Mouse (Mus musculus) kidney, adult 2 months (tissue): Measurements from ENCODE around the gene Sirt1. TPM values are rescaled to one million over a fixed set of nuclear protein-coding genes. Genes with fewer than 3 reads are reported as not detected.
"Not testable (repeated sequence)": the region's sequence is repeated elsewhere in the genome, so short reads cannot be mapped to it uniquely, and the experiment has no call there.

ENCODE experiments used
- DNase-seq: peaks from one replicate; pipeline ENCODE4 v3.0.0; 2021
- H3K27ac ChIP-seq: fragments of 200-500 bp; 2 replicates; pipeline ENCODE4 v1.5.1; 2012; ENCODE audit warnings: low read depth, low read length, control low read depth, inconsistent platforms; ENCODE audit not compliant: insufficient read depth
- H3K27me3 ChIP-seq: fragments of 200-500 bp; replicated peaks from 2 replicates; pipeline ENCODE4 v1.6.1; 2012; ENCODE audit warnings: mild to moderate bottlenecking, moderate library complexity, low read length, inconsistent platforms; ENCODE audit not compliant: control insufficient read depth, insufficient read depth
- H3K36me3 ChIP-seq: fragments of 200-500 bp; 2 replicates; pipeline ENCODE4 v1.6.1; 2012; ENCODE audit warnings: mild to moderate bottlenecking, moderate library complexity, low read length, inconsistent platforms; ENCODE audit not compliant: control insufficient read depth, insufficient read depth
- H3K4me1 ChIP-seq: fragments of 200-500 bp; 2 replicates; pipeline ENCODE4 v1.6.1; 2011; ENCODE audit warnings: low read length; ENCODE audit not compliant: control insufficient read depth, insufficient read depth
- H3K4me3 ChIP-seq: fragments of 200-500 bp; 2 replicates; pipeline ENCODE4 v1.5.1; 2011; ENCODE audit warnings: mild to moderate bottlenecking, low read depth, low read length, control low read depth; ENCODE audit not compliant: insufficient read depth
- CTCF ChIP-seq: fragments of 200-500 bp; conservative IDR thresholded peaks from 2 replicates; pipeline ENCODE4 v1.5.1; 2011; ENCODE audit warnings: low read depth, mild to moderate bottlenecking, control low read depth, low read length, moderate library complexity, mixed read lengths; ENCODE audit not compliant: insufficient read depth, insufficient read length
- POLR2A ChIP-seq: fragments of 200-500 bp; IDR thresholded peaks from one replicate; pipeline ENCODE4 v1.6.1; 2011; ENCODE audit warnings: low read depth, low read length, control low read depth
- WGBS: fragments of 180-500 bp; shearing (Covaris S2); methylation state at CpG from one replicate; pipeline ENCODE4 v1.1.7; 2018; 5-methylcytosine and 5-hydroxymethylcytosine counted together
- polyA plus RNA-seq: library from polyadenylated mRNA; depleted of rRNA; stranded (reverse); fragments of >200 nt; gene quantifications from 2 replicates; pipeline ENCODE4 v1.2.3, GENCODE M21; 2012

Gene Sirt1
- polyA plus RNA-seq, 1 experiment = 4.6 TPM

GRCm38 (mm10) chr10:63423591-63424474 is 42.3 kb upstream of the Sirt1 start:
- WGBS = 85% methylated on average over 9 of the region's 9 CpGs

DNA sequence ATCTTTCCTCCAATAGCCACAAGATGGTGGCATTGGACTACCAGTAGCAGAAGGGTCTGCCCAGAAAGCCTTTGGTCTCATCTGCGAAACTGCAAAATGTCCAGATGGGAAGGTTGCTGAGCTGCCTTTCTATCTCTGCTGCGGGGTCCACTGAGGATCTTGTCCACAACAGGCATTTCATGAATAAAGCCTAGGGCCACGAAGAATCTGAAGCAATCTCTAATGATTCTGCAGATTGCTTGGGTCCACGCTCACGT is 41.2 kb upstream of the Sirt1 start:
- H3K27me3 ChIP-seq = no peaks in the 10 kb centered on the region
- TF ChIP-seq CTCF (no peak), POLR2A (no peak)
- H3K27ac ChIP-seq = no peak overlapping the region
- no peaks in the 10 kb centered on the region for H3K4me1 ChIP-seq
- H3K4me3 ChIP-seq = no peak overlapping the region
- DNase-seq = no peak
- 90% methylated on average over 5 of the region's 5 CpGs for WGBS
- no peaks in the 10 kb centered on the region for H3K36me3 ChIP-seq

More at GRCm38 (mm10) chr10:63423591-63424474, 42.3 kb upstream of the Sirt1 start:
- H3K27ac ChIP-seq = no peak overlapping the region
- no peaks in the 10 kb centered on the region for H3K4me1 ChIP-seq
- no peaks in the 10 kb centered on the region for H3K36me3 ChIP-seq
- H3K4me3 ChIP-seq = no peak overlapping the region
- no peak for DNase-seq
- H3K27me3 ChIP-seq = no peaks in the 10 kb centered on the region
- no peak for TF ChIP-seq CTCF
- TF ChIP-seq POLR2A = no peak

GRCm38 (mm10) chr10:63421739-63422735 is 40.5 kb upstream of the Sirt1 start, which contains the start of gene Gm7075:
TSS of gene Gm7075 (minus strand) at chr10:63421789.
- Histone ChIP-seq H3K4me1 (no peaks in the 10 kb centered on the region), H3K27ac (no peak within 1 kb of the TSS), H3K27me3 (no peaks in the 10 kb centered on the region), H3K36me3 (no peaks in the 10 kb centered on the region), H3K4me3 (no peak within 1 kb of the TSS)
- TF ChIP-seq POLR2A (no peak), CTCF (peak; percentile 75)
- 88% methylated on average over 18 of the region's 18 CpGs for WGBS
- DNase-seq = peak; percentile 66

- Histone ChIP-seq H3K27me3 (no peaks in the 10 kb centered on the region), H3K27ac (no peak overlapping the region), H3K4me3 (no peak overlapping the region), H3K36me3 (no peaks in the 10 kb centered on the region), H3K4me1 (no peaks in the 10 kb centered on the region)
- TF ChIP-seq CTCF (no peak), POLR2A (no peak)
- no peak for DNase-seq
- 34% methylated on average over 5 of the region's 5 CpGs for WGBS
Measured at GRCm38 (mm10) chr10:63417061-63417460, 35.6 kb upstream of the Sirt1 start.

- H3K27ac ChIP-seq = no peak overlapping the region
- TF ChIP-seq POLR2A (no peak), CTCF (no peak)
- no peak for DNase-seq
- no peak overlapping the region for H3K4me3 ChIP-seq
- WGBS = 62% methylated on average over 7 of the region's 7 CpGs
- H3K36me3 ChIP-seq = no peaks in the 10 kb centered on the region
- no peaks in the 10 kb centered on the region for H3K4me1 ChIP-seq
- no peaks in the 10 kb centered on the region for H3K27me3 ChIP-seq
Measured at GRCm38 (mm10) chr10:63415850-63416249, 34.3 kb upstream of the Sirt1 start.

- no peak for TF ChIP-seq POLR2A
- no peaks in the 10 kb centered on the region for H3K27me3 ChIP-seq
- DNase-seq = no peak
- H3K4me1 ChIP-seq = no peaks in the 10 kb centered on the region
- no peaks in the 10 kb centered on the region for H3K36me3 ChIP-seq
- 73% methylated on average over 7 of the region's 7 CpGs for WGBS
- no peak overlapping the region for H3K4me3 ChIP-seq
- no peak overlapping the region for H3K27ac ChIP-seq
Measured at GRCm38 (mm10) chr10:63415287-63415686, 33.8 kb upstream of the Sirt1 start.

DNA sequence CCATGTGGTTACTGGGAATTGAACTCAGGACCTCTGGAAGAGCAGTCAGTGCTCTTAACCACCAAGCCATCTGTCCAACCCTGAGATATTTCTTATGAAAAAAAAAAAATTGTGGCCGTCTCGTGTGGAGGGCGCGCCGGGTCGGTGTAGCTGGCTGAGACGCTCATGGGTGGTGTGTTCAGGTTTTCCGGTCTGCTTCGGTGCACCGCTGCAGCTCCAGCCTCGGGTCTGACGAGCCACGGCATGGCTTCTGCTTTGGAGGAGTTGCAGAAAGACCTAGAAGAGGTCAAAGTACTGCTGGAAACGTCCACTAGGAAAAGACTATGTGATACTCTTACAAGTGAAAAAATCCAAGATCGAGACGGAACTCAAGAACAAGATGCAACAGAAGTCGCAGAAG is 31.3 kb upstream of the Sirt1 start:
- H3K4me1 ChIP-seq = no peaks in the 10 kb centered on the region
- no peaks in the 10 kb centered on the region for H3K27me3 ChIP-seq
- H3K27ac ChIP-seq = no peak overlapping the region
- TF ChIP-seq CTCF (no peak), POLR2A (no peak)
- no peak overlapping the region for H3K4me3 ChIP-seq
- H3K36me3 ChIP-seq = peaks cover 3% of the 10 kb centered on the region
- peak; percentile 42 for DNase-seq
- 82% methylated on average over 17 of the region's 17 CpGs for WGBS

- WGBS = 92% methylated on average over 6 of the region's 7 CpGs
- H3K27ac ChIP-seq, DNase-seq, H3K4me1 ChIP-seq, H3K4me3 ChIP-seq, H3K36me3 ChIP-seq, H3K27me3 ChIP-seq: not testable (repeated sequence)
Measured at GRCm38 (mm10) chr10:63411674-63412073, 30.2 kb upstream of the Sirt1 start.
